27 mouse cellular contexts compared by ENCODE assay signal in genomic region chr10:40312781-40313180, GRCm38 (mm10). TPM values are rescaled to one million over a fixed set of nuclear protein-coding genes. Genes with fewer than 3 reads are reported as not detected.
DNase-seq lines count a peak whose midpoint lies in the region; ATAC-seq and TF ChIP-seq lines count a peak whose summit lies in the region.
"Had no signal": no experiment of that assay in that cellular context is flagged by ENCODE, and none has a peak within 500 bp of the region (broad histone marks: within the 10 kb centered on the region; RNA-seq: fewer than 3 reads in every experiment).

No protein-coding gene starts in this region.

- 56% methylated on average over 4 of the region's 4 CpGs for WGBS in heart, embryonic 11.5 days (ENCODE audit: insufficient replicate concordance)
- 53% methylated on average over 4 of the region's 4 CpGs for WGBS in kidney, embryonic 15.5 days

- peak; percentile 56 for DNase-seq in gastrocnemius, adult 2 months
- no peak for DNase-seq in gastrocnemius, postnatal 4 days (ENCODE audit: low spot score in 2 of 2)
- DNase-seq in heart, adult 8-10 months (ENCODE audit: low spot score), result no peak
- DNase-seq in testis, postnatal 14 days (ENCODE audit: low spot score), result peak; percentile 59
- no peak for DNase-seq in testis, postnatal 10 days (ENCODE audit: low spot score)
- peak; percentile 47 for DNase-seq in skeletal muscle tissue, adult 2 months (ENCODE audit: low read depth, low spot score)
- DNase-seq: adrenal gland, postnatal 10 days; adrenal gland, postnatal 36 days; cerebellum, adult 18-20 months; cerebellum, adult 9-10 months; cerebellum, postnatal 14 days; gastrocnemius, postnatal 36 days; heart, postnatal 36 days; kidney, adult 18-20 months; kidney, adult 9 months had no signal

- no peaks in the 10 kb centered on the region for H3K27me3 ChIP-seq in heart, embryonic 11.5 days (ENCODE audit: control insufficient read depth, insufficient read depth, low read length)
- H3K27me3 ChIP-seq in kidney, embryonic 15.5 days, result no peaks in the 10 kb centered on the region
- H3K27me3 ChIP-seq: forebrain, embryonic 13.5 days; heart, embryonic 12.5 days had no signal

- TF ChIP-seq CTCF in gastrocnemius, adult 2 months (IDR thresholded peaks at IDR 0.05), result no peak

- H3K36me3 ChIP-seq in heart, embryonic 11.5 days (ENCODE audit: control insufficient read depth, insufficient read depth, low read length), result no peaks in the 10 kb centered on the region
- H3K36me3 ChIP-seq in kidney, embryonic 15.5 days, result no peaks in the 10 kb centered on the region
- H3K36me3 ChIP-seq: forebrain, embryonic 10.5 days; heart, embryonic 12.5 days had no signal

- no peaks in the 10 kb centered on the region for H3K9me3 ChIP-seq in heart, embryonic 11.5 days (replicated peaks; ENCODE audit: control insufficient read depth, low read length)
- H3K9me3 ChIP-seq in kidney, embryonic 15.5 days (replicated peaks), result no peaks in the 10 kb centered on the region
- H3K9me3 ChIP-seq: forebrain, embryonic 10.5 days; forebrain, embryonic 13.5 days; heart, embryonic 12.5 days had no signal

- no peak for ATAC-seq in heart, embryonic 11.5 days (replicated peaks; ENCODE audit: insufficient number of reproducible peaks, low FRiP score, low TSS enrichment)
- no peak for ATAC-seq in kidney, embryonic 15.5 days (replicated peaks; ENCODE audit: low FRiP score)
- ATAC-seq: activated CD4-positive, CD25-positive, alpha-beta regulatory T cell, adult 4 months; CD4-positive, CD25-positive, alpha-beta regulatory T cell, adult 4 months; forebrain, embryonic 13.5 days; forebrain, embryonic 16.5 days; hindbrain, postnatal 0 days; inflammation-experienced regulatory T-cells, adult 6 months; intestine, embryonic 16.5 days had no signal

- intact Hi-C loops in gastrocnemius, adult 2 months (cut with DNase I), result no loop called here

- no peak overlapping the region for H3K4me2 ChIP-seq in heart, embryonic 11.5 days
- no peak overlapping the region for H3K4me2 ChIP-seq in kidney, embryonic 15.5 days
- H3K4me2 ChIP-seq: forebrain, embryonic 13.5 days; heart, embryonic 12.5 days; hindbrain, embryonic 14.5 days had no signal

- no peak overlapping the region for H3K4me3 ChIP-seq in gastrocnemius, adult 2 months
- H3K4me3 ChIP-seq in heart, embryonic 11.5 days (ENCODE audit: low read depth, low read length), result no peak overlapping the region
- H3K4me3 ChIP-seq in kidney, embryonic 15.5 days (replicated peaks), result no peak overlapping the region
- H3K4me3 ChIP-seq: forebrain, embryonic 10.5 days; forebrain, embryonic 13.5 days; heart, embryonic 12.5 days had no signal

- H3K4me1 ChIP-seq in heart, embryonic 11.5 days (ENCODE audit: control insufficient read depth, insufficient read depth, low read length), result peaks cover 9% of the 10 kb centered on the region; the same call in 1 of the 2 replicates
- H3K4me1 ChIP-seq in kidney, embryonic 15.5 days, result 0 out of 2 replicates have a peak, but pooled peaks cover 2% of the 10 kb centered on the region
- H3K4me1 ChIP-seq: forebrain, embryonic 10.5 days; forebrain, embryonic 13.5 days had no signal

- 0 out of 2 replicates have a peak overlapping the region, but pooled peaks have one; percentile 24 for H3K27ac ChIP-seq in gastrocnemius, adult 2 months
- H3K27ac ChIP-seq in heart, embryonic 11.5 days (ENCODE audit: low read depth, low read length), result peak overlapping the region; percentile 4; the same call in 1 of the 2 replicates
- H3K27ac ChIP-seq in kidney, embryonic 15.5 days, result no peak overlapping the region
- H3K27ac ChIP-seq: forebrain, embryonic 10.5 days; forebrain, embryonic 13.5 days; hindbrain, embryonic 14.5 days; hindbrain, postnatal 0 days had no signal

- H3K9ac ChIP-seq in heart, embryonic 11.5 days (ENCODE audit: low read depth, low read length), result no peak overlapping the region
- no peak overlapping the region for H3K9ac ChIP-seq in kidney, embryonic 15.5 days
- H3K9ac ChIP-seq: forebrain, embryonic 13.5 days; heart, embryonic 12.5 days; hindbrain, embryonic 14.5 days had no signal

RNA-seq across cellular contexts. Expression of gene Amd1, which starts 10.8 kb away (rescaled TPM):
- total RNA-seq in gastrocnemius, adult 2 months (2021), result 100 to 1,000 TPM in 1 of 2 experiments, 10 to 100 TPM in 1; 94.9 to 998 TPM
- total RNA-seq in gastrocnemius, postnatal 4 days (2021), result 10 to 100 TPM; 21.0 to 23.1 TPM
- polyA plus RNA-seq in heart, embryonic 11.5 days (2014; fragmentation: Nextera tagmentation; extraction: Ambion mirVana), result 64.6 and 68.3 TPM in 2 replicates
- 100 to 1,000 TPM in 3 of 4 experiments, 10 to 100 TPM in 1; 87.6 to 131 (median 118) TPM for total RNA-seq in heart, adult 8-10 months (2022)
- 64.6 and 65.5 TPM in 2 replicates for polyA plus RNA-seq in kidney, embryonic 15.5 days (2015; fragmentation: Nextera tagmentation; extraction: Ambion mirVana)

RNA-seq across cellular contexts. Expression of gene Cdk19, which starts 26.6 kb away (rescaled TPM):
- total RNA-seq in gastrocnemius, adult 2 months (2021), result 10 to 100 TPM in 1 of 2 experiments, 1 to 10 TPM in 1; 5.9 to 32.3 TPM
- 10 to 100 TPM in 1 of 2 experiments, 1 to 10 TPM in 1; 8.7 to 10.3 TPM for total RNA-seq in gastrocnemius, postnatal 4 days (2021)
- polyA plus RNA-seq in heart, embryonic 11.5 days (2014; fragmentation: Nextera tagmentation; extraction: Ambion mirVana), result 6.4 and 8.1 TPM in 2 replicates
- 10 to 100 TPM; 12.1 to 13.7 (median 13.4) TPM for total RNA-seq in heart, adult 8-10 months (2022)
- polyA plus RNA-seq in kidney, embryonic 15.5 days (2015; fragmentation: Nextera tagmentation; extraction: Ambion mirVana), result 8.5 and 9.1 TPM in 2 replicates

RNA-seq across cellular contexts. Expression of gene Gtf3c6, which starts 54.9 kb away (rescaled TPM):
- 10 to 100 TPM; 27.0 to 27.7 TPM for total RNA-seq in gastrocnemius, adult 2 months (2021)
- 10 to 100 TPM; 26.1 to 31.3 TPM for total RNA-seq in gastrocnemius, postnatal 4 days (2021)
- 91.9 and 105 TPM in 2 replicates for polyA plus RNA-seq in heart, embryonic 11.5 days (2014; fragmentation: Nextera tagmentation; extraction: Ambion mirVana)
- 10 to 100 TPM; 24.7 to 31.0 (median 25.1) TPM for total RNA-seq in heart, adult 8-10 months (2022)
- 106 and 109 TPM in 2 replicates for polyA plus RNA-seq in kidney, embryonic 15.5 days (2015; fragmentation: Nextera tagmentation; extraction: Ambion mirVana)

Comparison
In these comparisons a context has a peak if more than half of its experiments do, and no peak if none do; other contexts are left out.
1. DNase-seq: peak in gastrocnemius, adult 2 months (single experiment), testis, postnatal 14 days (single experiment) and skeletal muscle tissue, adult 2 months (single experiment); none in gastrocnemius, postnatal 4 days (0 of 2), heart, adult 8-10 months (single experiment) and testis, postnatal 10 days (single experiment).